Mouse (Mus musculus) B cell, adult 2 months (primary cell): Measurements from ENCODE around the gene Kyat1.
"Not testable (repeated sequence)": the region's sequence is repeated elsewhere in the genome, so short reads cannot be mapped to it uniquely, and the experiment has no call there.

Source experiments
- DNase-seq, 2 experiments: peaks; one replicate each; pipeline ENCODE4 v3.0.0; 2022

The Kyat1 gene

DNA sequence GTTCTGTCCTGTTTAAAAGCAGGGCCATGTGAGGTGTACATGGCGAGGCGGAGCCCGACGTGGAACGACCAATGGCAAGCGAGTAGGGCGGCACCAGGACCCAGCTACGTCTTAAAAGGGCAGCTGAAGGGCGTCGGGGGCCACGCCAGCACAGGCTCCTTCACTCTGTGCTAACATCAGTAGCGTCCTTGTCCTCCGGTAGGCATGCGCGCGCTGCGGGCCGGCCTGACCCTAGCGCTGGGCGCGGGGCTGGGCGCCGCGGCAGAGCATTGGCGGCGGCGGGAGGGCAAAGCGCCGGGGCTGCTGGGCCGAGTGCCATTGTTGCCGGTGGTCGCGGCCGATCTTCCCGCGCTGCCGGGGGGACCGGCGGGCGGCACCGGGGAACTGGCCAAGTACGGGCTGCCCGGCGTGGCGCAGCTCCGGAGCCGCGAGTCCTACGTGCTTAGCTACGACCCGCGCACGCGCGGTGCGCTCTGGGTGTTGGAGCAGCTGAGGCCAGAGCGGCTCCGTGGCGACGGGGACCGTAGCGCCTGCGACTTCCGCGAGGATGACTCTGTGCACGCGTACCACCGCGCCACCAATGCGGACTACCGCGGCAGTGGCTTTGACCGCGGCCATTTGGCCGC is 34.2 kb downstream of the Kyat1 start, which contains the start of gene Endog:
Endog (plus strand) TSS at position 123 of the 626 bp plus-strand sequence.
- peak; percentile 75 for DNase-seq

GRCm38 (mm10) chr2:30166677-30167076 is 39.0 kb downstream of the Kyat1 start:
- DNase-seq, result peak; percentile 9 to 21

DNA sequence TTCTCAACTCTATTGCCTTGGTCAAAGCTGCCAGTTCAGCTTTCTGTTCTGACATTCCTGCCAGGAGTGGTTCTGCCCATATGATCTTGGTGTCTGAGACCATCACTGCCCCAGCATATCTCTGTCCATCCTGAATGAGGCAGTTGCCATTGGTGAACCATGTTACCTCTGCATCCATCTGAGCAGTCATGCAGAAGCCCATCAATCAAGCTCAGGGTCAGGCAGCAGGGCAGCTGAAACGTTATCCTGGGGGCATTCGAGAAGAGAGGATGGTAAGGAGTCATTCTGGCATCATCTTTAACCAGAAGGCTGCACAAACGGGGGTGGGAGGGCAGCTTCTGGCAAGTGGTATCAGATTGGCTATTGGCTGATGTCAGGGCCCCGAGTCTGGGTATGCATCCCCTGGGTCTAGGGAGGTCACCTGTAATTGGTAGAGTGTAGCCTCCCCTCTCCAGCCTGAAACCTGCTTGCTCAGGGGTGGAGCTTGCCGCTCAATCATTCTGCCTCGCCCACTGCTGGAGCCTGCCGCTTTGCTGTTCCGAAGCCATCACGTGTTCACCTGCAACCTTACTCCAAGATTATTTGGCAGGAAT is 41.2 kb downstream of the Kyat1 start:
- DNase-seq, result no peak

DNA sequence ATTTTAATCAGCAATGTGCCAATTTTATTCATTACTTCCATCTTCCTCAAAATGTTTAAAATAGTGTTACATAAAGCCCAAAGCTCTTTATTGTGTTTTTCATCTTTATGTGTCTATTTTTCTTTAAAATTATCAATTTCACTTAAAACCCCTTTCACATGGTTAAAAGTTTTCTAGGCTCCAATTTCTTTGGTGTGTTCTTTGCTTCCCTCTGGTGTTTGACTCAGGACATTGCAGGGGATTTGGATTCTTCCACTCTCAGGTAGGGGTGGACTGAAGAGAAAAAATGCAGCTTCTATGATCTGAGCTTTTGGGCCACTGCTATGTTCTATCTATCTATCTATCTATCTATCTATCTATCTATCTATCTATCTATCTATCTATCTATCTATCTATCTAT is 43.8 kb downstream of the Kyat1 start:
- DNase-seq, result peak; percentile 50 to 60

DNA sequence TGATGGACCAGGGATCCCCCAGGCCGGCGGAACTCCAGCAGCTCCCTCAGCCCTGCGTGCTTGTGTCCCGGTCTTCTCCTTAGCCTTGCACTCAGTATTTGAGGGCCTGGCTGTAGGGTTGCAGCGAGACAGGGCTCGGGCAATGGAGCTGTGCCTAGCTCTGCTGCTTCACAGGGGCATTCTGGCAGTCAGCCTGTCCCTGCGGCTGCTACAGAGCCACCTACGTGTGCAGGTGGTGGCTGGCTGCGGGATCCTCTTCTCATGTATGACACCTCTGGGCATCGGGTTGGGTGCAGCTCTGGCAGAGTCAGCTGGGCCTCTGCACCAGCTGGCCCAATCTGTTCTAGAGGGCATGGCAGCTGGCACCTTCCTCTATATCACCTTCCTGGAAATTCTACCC is 45.8 kb downstream of the Kyat1 start:
- not testable (repeated sequence) for DNase-seq

- DNase-seq, result no peak
Measured at GRCm38 (mm10) chr2:30152616-30153015, 53.0 kb downstream of the Kyat1 start.

DNA sequence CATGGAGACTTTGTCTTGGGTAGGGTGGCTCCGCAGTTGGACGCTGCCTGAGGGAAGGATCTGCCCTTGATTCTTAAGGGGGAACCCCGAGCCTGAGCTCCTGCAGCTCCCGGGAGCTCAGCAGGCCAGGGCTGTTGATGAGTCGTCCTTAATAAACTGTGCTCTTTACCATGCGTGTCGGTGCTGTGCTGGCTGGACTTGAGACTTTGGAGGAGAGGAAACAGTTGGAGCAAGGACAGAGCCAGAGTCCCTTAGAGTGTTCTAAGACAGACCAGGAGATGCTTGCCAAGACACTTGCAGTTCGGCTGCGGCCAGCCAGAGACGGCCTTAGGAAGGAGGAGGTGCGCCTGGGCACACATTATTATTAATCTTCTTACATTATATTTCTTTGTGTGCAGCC is 53.8 kb downstream of the Kyat1 start:
- no peak for DNase-seq

DNA sequence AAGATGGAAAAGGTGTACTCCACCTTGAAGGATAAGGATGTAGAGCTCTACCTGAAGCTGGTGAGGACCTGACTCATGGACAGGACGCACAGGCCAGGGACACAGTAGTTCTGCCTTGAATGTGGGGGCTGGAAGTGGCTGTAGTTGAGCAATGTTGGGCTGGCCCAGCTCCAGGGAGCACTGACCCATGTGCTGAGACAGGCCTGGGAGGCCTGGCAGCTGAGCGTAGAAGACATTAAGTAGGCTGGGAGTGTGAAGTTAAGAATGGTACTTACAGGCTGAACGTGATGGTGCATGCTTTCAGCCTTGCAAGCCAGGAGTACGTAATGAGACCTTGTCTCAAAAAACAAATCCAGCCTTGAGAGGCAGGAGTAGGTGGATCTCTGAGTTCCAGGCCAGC is 58.2 kb downstream of the Kyat1 start:
- DNase-seq, result no peak

- DNase-seq, result no peak
Measured at GRCm38 (mm10) chr2:30144436-30144835, 61.2 kb downstream of the Kyat1 start.

DNA sequence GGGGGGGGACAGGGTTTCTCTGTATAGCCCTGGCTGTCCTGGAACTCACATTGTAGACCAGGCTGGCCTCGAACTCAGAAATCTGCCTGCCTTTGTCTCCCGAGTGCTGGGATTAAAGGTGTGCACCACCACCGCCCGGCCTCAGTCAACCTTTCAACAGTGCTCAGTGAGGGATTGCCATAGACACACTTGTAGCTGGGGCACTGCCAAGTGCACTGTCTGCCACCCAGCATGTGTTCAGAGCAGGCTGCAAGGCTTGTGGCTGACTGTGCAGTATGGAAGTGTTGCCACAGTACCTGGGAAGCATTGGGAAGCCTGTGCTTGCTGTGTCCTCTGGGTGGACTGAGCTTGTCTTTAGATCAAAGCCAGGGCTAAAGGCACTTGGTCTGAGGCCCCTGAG is 65.6 kb downstream of the Kyat1 start:
- DNase-seq, result not testable (repeated sequence)

DNA sequence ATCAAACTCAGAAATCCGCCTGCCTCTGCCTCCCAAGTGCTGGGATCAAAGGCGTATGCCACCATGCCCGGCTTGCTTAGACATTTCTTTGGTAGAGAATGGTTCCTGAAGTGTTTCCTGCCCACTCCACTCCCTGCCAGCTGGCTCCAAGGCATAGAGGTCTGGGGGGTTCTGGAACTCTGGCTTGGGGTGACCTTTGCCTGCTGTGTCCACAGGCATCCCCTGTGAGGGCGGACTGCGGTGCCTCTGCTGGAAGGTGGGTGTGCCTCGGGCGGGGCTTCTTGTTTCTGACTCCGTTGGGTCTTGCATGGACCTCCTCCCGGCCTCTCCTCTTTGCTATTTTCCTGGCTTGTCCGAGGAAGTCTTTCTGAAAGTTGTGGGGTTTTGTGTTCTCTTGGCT is 69.2 kb downstream of the Kyat1 start:
- DNase-seq, result no peak
